Mouse (Mus musculus): ENCODE data around the gene Col1a1. TPM values are rescaled to one million over a fixed set of nuclear protein-coding genes. Genes with fewer than 3 reads are reported as not detected.
A peak's percentile ranks its signal among the peaks of the same experiment; 100 is the strongest.

The Col1a1 gene
- total RNA-seq, 2 experiments from 2014 or later: 604 to 803 TPM

GRCm38 (mm10) chr11:94991641-94992479 is 55.8 kb downstream of the Col1a1 start:
- intact Hi-C loops (cut with DNase I): loop anchor here (1.0 kb wide), 1 partner anchor 13 kb away; no protein-coding TSS in a partner anchor
- DNase-seq: peak in 1 of 2 experiments; percentile 44

GRCm38 (mm10) chr11:94992480-94992753 is 56.4 kb downstream of the Col1a1 start:
- intact Hi-C loops (cut with DNase I): no loop called here

GRCm38 (mm10) chr11:94992754-94993606 is 57.0 kb downstream of the Col1a1 start:
- intact Hi-C loops (cut with DNase I): no loop called here

More at GRCm38 (mm10) chr11:94992480-94992753, 56.4 kb downstream of the Col1a1 start:
- DNase-seq: no peak

GRCm38 (mm10) chr11:94994208-94994814 is 58.3 kb downstream of the Col1a1 start:
- DNase-seq: no peak
- intact Hi-C loops (cut with DNase I): no loop called here

More at GRCm38 (mm10) chr11:94992754-94993606, 57.0 kb downstream of the Col1a1 start:
- DNase-seq: no peak

- intact Hi-C loops (cut with DNase I): no loop called here
- no peak for DNase-seq
Observed at GRCm38 (mm10) chr11:94994947-94995772, 59.1 kb downstream of the Col1a1 start.

- DNase-seq: no peak
- intact Hi-C loops (cut with DNase I): no loop called here
Observed at GRCm38 (mm10) chr11:94996101-94996500, 60.1 kb downstream of the Col1a1 start.

GRCm38 (mm10) chr11:94996984-94997383 is 61.0 kb downstream of the Col1a1 start:
- DNase-seq: no peak
- intact Hi-C loops (cut with DNase I): no loop called here

GRCm38 (mm10) chr11:94997596-94997995 is 61.6 kb downstream of the Col1a1 start:
- intact Hi-C loops (cut with DNase I): no loop called here
- no peak for DNase-seq

- no peak for DNase-seq
Observed at GRCm38 (mm10) chr11:94998041-94998531, 62.1 kb downstream of the Col1a1 start.

GRCm38 (mm10) chr11:95000128-95000527 is 64.1 kb downstream of the Col1a1 start:
- DNase-seq: no peak
- intact Hi-C loops (cut with DNase I): no loop called here

More at GRCm38 (mm10) chr11:94998041-94998531, 62.1 kb downstream of the Col1a1 start:
- intact Hi-C loops (cut with DNase I): loop anchor here (2.0 kb wide), 1 partner anchor 57 kb away; no protein-coding TSS in a partner anchor

GRCm38 (mm10) chr11:95000548-95000947 is 64.5 kb downstream of the Col1a1 start:
- peak in 1 of 2 experiments; percentile 34 for DNase-seq

GRCm38 (mm10) chr11:95001058-95001457 is 65.0 kb downstream of the Col1a1 start:
- DNase-seq: peak; percentile 36 to 74
- intact Hi-C loops (cut with DNase I): no loop called here

More at GRCm38 (mm10) chr11:95000548-95000947, 64.5 kb downstream of the Col1a1 start:
- intact Hi-C loops (cut with DNase I): no loop called here

GRCm38 (mm10) chr11:95001584-95002347 is 65.7 kb downstream of the Col1a1 start:
- intact Hi-C loops (cut with DNase I): no loop called here
- DNase-seq: no peak

Other genes starting within 250 kb of the Col1a1 start
- gene Gm11541, start 231.7 kb upstream of the Col1a1 start, total RNA-seq (2021): not detected
- gene Cdc34b, start 194.4 kb upstream of the Col1a1 start, total RNA-seq (2021): under 1 TPM; 0.77 to 0.79 TPM
- gene Tmem92, start 153.5 kb upstream of the Col1a1 start, total RNA-seq (2021): not detected
- not detected for gene Hils1, start 31.4 kb downstream of the Col1a1 start, total RNA-seq (2021)
- gene Sgca, start 40.1 kb downstream of the Col1a1 start, total RNA-seq (2021): 100 to 1,000 TPM; 252 to 259 TPM
- 10 to 100 TPM; 21.9 to 22.0 TPM for gene Ppp1r9b, start 54.8 kb downstream of the Col1a1 start, total RNA-seq (2021)
- gene Samd14, start 73.7 kb downstream of the Col1a1 start, total RNA-seq (2021): under 1 TPM; 0.44 to 0.56 TPM
- 100 to 1,000 TPM; 370 to 480 TPM for gene Pdk2, start 105.1 kb downstream of the Col1a1 start, total RNA-seq (2021)
- gene Itga3, start 140.6 kb downstream of the Col1a1 start, total RNA-seq (2021): 1 to 10 TPM; 3.2 to 4.0 TPM
- gene Dlx3, start 183.9 kb downstream of the Col1a1 start, total RNA-seq (2021): not detected
- gene Dlx4, start 210.0 kb downstream of the Col1a1 start, total RNA-seq (2021): not detected